Mouse (Mus musculus): ENCODE measurements around the gene Apoa5. TPM values are rescaled to one million over a fixed set of nuclear protein-coding genes. Genes with fewer than 3 reads are reported as not detected.
"Not testable (repeated sequence)": the region's sequence is repeated elsewhere in the genome, so short reads cannot be mapped to it uniquely, and the experiment has no call there.

The Apoa5 gene
- total RNA-seq, 2 experiments from 2014 or later = not detected

DNA sequence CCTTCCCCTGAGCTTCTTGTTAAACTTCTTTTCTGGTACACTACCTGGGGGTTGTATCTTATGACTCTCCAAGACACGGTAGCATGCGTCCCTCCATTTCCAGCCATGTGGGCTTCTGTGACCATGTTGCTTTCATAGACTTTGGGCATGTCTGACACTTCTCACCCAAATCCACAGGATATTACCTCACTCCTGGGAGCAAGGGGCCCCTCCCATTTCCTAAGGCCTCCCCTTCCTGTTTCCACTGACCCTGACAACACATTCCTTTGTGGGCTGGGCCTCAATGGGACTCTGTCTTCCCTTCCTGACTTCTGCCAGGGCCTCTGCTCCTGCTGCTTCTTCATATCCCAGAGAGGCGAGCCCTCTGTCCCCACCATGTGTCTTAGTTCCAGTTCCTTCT is 10.9 kb upstream of the Apoa5 start:
- DNase-seq = peak in 1 of 2 experiments; percentile 22
- intact Hi-C loops (cut with DNase I) = no loop called here

DNA sequence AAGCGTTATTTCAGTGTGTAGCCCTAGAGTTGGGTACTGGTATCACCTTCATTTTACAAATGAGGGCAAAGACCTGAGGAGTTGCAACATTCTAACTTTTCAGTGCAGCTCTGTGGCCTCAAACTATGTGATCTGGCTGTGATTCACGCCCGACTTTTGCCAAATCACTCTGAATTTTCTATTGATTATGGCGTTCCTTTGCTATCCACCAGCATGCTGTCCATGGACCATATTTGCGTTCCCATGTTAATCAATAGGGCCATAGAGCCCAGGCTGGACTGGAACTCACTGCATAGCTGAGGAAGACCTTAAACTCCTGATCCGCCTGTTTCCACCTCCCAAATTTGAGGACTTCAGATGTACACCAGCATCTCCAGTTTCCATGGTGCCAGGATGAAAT is 9.3 kb upstream of the Apoa5 start:
- no peak for DNase-seq
- intact Hi-C loops (cut with DNase I) = no loop called here

DNA sequence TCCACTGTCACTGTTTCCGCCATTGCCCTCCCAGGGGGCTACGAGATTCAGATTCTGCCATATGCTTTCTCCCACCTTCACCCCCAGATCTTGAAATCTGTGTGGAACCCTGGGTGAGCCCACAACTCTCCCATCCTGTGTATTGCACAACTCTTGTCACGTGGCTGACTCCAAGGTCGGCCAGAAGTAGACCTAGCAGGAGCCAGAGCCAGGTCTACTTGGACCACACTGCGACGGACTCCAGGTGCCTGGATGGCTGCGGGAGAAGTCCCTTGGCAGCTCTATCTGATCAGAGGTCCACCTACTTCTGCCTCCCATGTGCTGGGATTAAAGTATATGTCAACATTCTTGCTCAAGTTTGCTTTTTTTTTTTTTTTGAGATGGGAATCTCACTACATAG is 7.3 kb upstream of the Apoa5 start:
- intact Hi-C loops (cut with DNase I) = no loop called here
- DNase-seq = no peak

DNA sequence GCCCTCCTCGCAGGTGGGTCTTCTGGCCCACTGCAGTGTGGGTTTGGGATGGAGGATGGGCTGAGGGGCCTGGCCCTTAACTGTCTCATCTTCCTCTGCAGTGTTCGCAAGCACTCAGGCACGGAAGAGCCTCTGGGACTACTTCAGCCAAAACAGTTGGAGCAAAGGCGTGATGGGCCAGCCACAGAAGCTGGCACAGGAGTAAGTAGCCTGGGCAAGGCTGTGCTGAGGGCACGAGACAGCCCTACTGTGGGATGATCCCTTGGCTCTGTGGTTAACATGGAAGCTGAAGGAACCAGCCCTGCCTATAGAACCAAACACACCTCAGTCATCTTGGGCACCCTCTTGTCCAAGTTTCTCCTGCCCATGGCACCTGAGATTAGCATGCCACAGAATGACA is 692 bp downstream of the Apoa5 start:
- no peak for DNase-seq
- intact Hi-C loops (cut with DNase I) = no loop called here

DNA sequence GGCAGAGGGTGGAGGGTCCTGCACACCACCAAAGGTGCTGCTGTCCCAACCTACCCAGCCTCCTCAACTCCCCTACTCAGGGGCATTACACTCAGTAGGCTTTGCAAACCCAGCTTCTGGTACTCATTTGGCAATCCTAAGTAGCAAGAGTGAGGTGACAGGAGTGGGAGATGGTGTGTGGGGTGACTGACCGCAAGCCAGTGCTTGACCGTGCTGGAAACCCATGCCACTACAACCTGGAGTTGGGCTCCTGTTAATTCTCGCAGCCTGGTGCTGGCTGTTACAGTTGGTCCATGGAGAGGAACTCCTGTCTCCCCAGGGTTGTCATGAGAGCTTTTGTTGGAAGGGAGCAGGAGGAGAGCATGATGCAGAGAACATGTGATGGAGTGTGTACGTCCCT is 2.3 kb downstream of the Apoa5 start:
- no peak for DNase-seq
- intact Hi-C loops (cut with DNase I) = loop anchor here (5.0 kb wide), 1 partner anchor 363 kb away; the partner anchor contains the start of genes Pcsk7 and Rnf214

DNA sequence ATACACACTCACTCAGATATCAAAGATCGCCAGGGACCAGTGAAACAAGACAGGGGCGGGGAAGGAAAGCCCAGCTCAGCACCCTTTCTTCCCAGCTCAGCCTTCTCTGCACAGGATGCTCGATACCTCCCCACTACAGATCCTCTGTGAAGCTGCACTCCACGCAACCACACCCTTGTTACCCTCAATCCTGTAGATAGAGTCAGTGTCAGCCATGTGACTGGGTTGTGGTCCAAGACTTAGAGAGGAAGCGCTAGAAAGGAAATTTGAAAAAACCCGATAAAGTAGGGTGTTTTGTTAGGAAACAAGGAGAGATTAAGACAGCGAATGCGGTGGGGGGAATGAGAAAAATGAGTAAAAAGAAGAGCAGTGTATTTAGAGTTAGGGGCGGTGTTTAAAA is 3.6 kb downstream of the Apoa5 start:
- intact Hi-C loops (cut with DNase I) = loop anchor here (5.0 kb wide), 1 partner anchor 365 kb away; the partner anchor contains the start of genes Pcsk7 and Rnf214
- DNase-seq = no peak

DNA sequence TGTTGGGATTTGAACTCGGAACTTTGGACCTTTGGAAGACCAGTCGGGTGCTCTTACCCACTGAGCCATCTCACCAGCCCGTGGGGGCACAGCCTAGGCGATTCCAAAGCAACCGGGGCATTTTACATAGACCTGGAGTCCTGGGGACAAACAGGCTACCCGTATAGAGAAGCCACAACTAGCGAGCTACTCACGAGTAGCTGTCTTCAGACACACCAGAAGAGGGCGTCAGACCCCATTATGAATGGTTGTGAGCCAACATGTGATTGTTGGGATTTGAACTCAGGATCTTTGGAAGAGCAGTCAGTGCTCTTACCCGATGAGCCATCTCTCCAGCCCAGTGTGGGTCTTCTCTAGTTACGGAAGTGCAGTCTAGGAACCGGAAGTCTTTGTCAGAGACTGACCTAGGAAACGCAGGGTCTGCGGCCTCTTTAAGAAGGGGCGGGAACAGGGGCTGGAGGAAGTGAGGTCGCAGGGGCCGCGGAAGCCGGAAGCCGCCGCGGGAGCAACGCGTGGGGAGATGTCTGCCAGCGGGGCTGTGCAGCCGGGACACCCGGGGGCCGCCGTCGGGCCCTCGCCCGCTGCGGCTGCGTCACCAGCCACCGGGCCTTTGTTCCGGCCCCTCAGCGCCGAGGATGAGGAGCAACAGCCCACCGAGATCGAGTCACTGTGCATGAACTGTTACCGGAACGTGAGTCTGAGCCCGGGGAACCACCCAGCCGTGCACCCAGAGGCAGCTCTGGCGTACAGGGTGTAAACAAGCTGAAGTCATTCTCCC is 4.4 kb downstream of the Apoa5 start, which contains the start of gene Zpr1:
Gene Zpr1, plus strand, starts transcription at position 388 of the 778 bp plus-strand sequence.
- peak; percentile 87 to 90 for DNase-seq
- intact Hi-C loops (cut with DNase I) = loop anchor here (5.0 kb wide), 1 partner anchor 366 kb away; the partner anchor contains the start of genes Pcsk7 and Rnf214

DNA sequence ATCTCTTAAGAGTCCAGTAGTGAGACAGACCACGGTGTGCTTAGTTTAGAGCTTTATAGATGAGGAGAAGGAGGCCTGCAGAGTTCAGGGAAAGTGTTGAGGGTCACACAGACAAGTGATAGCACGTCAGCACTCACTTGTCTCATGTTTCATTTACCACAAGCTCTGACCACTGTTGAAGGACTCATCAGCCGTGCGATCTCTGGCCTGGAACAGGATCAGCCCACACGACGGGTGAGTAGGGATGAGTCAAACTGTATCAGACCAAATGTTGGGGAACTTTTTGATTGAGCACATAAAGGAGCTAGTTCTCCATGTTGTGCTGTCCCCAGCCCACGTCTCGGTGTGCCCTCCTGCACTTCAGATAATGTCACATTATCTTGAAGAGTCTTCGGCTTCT is 6.1 kb downstream of the Apoa5 start:
- intact Hi-C loops (cut with DNase I) = loop anchor here (5.0 kb wide), 1 partner anchor 367 kb away; the partner anchor contains the start of genes Pcsk7 and Rnf214
- DNase-seq = no peak

DNA sequence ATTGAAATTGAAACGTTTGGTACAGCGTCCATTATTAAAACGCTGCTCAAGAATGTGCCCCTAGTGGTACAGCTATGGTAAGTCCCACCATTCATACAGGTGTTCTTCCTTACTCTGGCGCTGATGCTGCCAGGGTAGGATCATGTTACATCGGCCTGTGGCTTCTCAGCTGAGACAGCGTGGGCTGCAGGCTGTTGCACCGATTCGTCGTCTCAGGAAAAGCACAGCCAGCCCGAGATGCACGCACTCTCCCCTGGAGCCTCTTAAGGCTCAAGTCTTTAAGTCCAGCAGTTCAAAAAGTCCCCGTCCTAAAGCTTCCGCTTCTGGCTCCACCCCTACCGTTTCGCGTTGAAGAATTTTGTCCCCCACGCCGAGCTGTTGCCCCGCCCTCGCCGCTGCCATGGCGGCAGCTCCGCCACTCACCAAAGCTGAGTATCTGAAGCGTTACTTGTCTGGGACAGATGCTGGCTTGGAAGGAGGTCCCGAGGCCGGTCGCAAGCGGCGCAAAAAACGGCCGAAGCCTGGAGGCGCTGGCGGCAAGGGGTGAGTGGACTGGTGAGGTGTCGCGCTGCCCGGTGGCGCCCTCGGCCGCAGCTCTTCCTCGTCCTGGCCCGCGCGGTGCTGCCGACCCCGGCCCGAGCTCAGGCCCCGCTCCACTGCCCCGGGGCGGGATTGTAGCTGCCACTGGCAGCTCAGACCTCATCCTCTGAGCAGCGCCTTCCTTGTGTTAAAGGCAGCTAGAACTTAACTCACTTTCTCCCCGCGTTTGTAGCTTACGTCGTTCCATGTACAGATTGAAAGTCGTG is 14.4 kb downstream of the Apoa5 start, which contains the start of gene Bud13:
Gene Bud13, plus strand, starts transcription at position 378 of the 806 bp plus-strand sequence.
- DNase-seq = peak; percentile 93 to 98
- intact Hi-C loops (cut with DNase I) = no loop called here

DNA sequence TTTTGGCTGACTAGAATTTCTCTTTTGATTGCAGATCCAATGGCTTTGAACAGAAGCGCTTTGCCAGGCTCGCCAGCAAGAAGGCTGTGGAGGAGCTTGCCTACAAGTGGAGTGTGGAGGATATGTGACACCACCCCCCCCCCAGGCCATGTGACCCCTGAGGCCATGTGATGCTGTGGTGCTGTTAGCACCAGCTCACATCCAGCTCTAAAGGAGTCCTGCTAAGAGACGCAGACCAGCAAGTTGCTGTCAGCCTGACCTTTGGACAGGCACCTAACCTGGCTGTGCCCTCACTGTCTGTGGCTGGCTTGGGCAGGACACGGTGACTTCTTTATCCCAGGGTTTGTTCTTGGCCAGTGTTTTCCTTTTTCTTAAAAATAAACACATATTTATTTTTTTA is 29.9 kb downstream of the Apoa5 start:
- intact Hi-C loops (cut with DNase I) = no loop called here
- DNase-seq = no peak

DNA sequence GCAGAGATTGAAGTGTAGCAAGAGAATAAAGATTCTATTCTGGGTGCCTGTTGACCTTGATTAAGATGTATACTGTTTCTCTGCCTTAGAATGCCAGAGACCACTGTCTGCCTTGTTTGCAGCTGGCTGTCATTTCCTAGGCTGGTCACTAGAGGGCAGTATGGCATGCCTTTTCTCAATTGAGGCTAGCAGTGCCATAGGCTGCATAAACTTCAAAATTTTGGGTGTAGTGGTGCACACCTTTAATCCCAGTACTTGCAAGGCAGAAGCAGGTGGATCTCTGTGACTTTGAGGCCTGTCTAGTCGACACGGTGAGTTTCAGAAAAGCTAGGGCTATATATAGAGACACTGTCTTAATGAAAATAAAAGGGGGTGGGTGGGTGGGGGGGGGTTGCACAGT is 33.7 kb downstream of the Apoa5 start:
- DNase-seq = peak; percentile 41 to 71
- intact Hi-C loops (cut with DNase I) = no loop called here

DNA sequence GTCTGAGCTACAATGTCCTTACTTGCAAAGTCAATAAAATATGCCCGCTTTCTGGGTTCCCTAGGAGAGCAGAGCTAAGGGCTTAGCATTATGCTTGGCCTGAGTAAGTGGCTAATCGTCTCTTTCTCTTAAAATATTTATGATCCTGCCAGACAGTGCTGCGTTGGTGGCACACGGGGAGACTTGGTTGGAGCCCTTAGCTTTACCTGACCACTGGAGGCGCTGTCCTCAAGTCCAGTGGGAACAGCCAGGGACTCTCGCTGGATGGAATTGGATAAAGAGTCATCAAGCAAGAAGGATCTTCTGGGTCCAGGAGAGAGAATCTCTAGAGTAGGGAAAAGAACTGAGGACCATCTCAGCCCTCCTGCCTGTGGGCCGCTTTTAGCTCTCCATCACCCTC is 40.7 kb downstream of the Apoa5 start:
- peak in 1 of 2 experiments; percentile 7 for DNase-seq
- intact Hi-C loops (cut with DNase I) = no loop called here

DNA sequence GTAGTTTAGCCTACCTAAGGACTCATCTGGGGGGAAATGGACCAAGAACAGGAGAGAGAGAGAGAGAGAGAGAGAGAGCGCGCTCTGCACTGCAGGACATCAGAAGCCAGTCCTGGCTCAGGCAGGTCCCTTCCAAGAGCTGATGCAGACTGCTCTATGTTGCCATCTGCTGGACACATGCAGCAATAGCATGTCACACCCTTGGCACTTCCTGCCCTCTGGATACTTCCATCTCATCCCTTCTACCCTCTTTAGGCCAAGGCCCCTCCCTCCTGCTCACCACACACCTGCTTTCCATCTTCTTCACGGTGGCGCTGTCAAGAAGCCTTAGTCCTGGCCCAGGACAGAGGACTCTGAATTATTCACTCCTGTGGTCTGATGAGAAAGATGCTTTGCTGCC is 46.1 kb downstream of the Apoa5 start:
- intact Hi-C loops (cut with DNase I) = loop anchor here (10.0 kb wide), 1 partner anchor 310 kb away; no protein-coding TSS in a partner anchor
- DNase-seq = peak; percentile 67 to 78

DNA sequence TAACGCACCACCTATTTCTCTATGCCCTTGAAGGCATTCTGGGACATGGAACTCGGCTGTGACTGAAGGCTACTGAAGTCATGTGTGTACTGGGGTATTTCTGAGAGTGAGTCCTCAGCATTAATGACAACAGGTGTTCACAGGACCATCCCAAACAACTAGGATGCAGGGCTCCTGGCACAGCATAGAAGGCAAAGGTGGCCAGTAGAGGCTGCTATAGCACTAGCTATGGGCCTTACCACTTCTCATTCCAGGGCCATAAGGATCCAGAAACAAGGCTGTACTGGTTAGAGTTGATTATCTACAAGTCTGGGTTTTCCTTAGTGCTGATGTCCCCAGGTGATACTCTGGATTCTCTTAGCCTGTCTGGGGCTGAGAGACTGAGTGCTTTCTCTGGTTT is 46.5 kb downstream of the Apoa5 start:
- DNase-seq = no peak
- intact Hi-C loops (cut with DNase I) = loop anchor here (10.0 kb wide), 1 partner anchor 310 kb away; no protein-coding TSS in a partner anchor

DNA sequence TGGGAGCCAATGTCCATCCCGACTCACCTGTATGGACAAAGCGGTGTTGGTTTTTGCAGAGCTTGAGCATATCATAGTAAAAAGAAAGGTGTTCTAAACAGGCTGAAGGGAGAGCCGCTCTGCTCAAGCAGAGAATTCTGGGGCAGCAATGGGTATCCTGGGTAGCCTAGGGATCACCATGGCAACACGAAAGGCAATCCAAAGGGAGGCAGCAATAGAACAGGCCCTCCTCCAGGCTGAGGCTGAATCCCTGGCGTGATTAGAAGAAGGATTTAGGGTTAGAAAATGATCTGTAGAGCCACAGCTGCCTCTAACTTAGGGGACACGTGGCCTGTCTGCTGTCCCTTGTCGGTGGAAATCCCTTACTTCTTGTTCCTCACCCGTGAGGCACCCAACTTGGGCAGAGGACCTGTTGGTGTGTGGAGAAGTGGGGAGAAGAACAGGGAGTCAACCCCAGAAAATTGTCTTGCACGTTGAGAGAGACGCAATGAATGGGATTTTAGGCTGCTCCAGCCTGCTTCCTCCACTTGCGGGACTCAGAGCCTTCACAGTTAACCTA is 47.5 kb downstream of the Apoa5 start:
- intact Hi-C loops (cut with DNase I) = loop anchor here (10.0 kb wide), 1 partner anchor 311 kb away; no protein-coding TSS in a partner anchor
- no peak for DNase-seq

DNA sequence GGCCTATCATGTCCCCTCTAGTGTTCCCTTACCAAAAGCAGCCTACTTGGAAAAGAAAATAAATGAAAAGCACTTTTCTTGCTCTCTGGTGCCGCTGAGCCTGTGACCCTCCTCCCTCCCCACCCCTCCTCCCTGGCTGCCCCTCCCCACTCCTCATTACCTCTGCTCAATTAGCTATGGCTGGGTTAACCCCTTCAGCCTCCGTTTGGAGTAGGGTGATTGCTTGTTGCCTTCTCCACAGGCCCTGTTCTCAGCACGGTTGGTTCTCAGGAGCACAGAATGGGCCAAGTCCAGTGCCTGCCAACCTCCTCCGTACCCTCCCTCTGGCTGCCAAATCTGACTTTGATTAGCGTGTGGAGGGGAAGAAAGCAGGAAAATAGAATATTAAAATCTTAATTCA is 48.0 kb downstream of the Apoa5 start:
- intact Hi-C loops (cut with DNase I) = loop anchor here (10.0 kb wide), 1 partner anchor 312 kb away; no protein-coding TSS in a partner anchor
- DNase-seq = no peak

DNA sequence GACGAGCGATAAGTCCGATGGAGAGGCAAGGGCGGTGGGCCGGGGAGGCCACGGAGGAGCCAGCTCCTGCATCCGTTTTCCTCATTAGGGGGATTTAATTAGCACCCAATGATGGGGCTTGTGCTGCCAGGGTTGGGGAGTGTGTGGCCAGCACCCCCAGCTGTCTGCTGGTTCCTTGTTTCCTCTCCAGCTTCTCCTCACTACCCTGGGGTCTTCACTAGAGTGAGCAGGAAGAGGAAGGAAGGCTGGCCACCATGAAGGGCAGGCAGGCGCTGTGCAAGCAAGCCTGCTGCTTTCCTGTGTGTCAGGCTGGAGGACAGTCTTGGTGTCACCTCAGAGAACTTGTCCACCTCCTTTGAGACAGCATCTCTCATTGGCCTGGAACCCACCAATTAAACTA is 48.5 kb downstream of the Apoa5 start:
- intact Hi-C loops (cut with DNase I) = loop anchor here (10.0 kb wide), 1 partner anchor 312 kb away; no protein-coding TSS in a partner anchor
- no peak for DNase-seq

DNA sequence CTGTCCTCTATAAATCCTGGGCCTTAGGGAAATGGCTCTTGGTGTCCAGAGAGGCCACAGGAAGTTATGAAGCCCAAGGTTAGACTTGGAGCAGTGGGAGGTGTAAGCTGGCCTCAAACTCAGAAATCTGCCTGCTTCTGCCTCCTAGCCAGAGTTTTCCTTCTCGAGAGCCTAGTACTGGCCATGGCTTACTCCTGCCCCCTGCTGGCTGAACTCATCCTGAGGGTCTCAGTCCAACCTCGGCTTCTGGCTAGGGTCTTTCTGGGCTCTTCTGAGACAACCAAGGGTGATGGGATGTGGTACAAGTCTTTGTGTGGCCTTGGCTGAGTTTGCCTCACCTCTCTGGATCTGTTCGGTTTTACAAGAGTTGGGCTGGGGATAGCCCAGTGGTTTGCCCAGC is 49.5 kb downstream of the Apoa5 start:
- intact Hi-C loops (cut with DNase I) = loop anchor here (10.0 kb wide), 1 partner anchor 313 kb away; no protein-coding TSS in a partner anchor
- no peak for DNase-seq

DNA sequence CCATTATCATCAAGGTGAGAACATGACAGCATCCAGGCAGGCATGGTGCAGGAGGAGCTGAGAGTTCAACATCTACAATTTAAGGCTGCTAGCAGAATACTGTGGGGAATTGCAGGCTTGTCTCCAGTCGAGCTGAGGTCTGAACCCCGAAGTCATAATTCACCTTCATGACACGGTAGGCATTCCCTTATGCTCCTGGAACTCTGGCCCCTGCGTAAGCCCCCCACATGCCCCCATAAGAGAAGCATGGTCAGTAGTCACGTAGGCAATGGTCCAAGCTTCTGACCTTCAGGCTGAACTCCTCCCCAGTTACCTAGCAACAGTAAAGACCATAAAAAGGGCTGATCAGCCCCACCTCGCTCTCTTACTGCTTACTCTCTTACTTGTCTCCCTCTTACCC is 51.5 kb downstream of the Apoa5 start, which contains the start of gene 4931429L15Rik:
Gene 4931429L15Rik, minus strand, starts transcription at position 101 of the 400 bp plus-strand sequence.
- not testable (repeated sequence) for DNase-seq
- intact Hi-C loops (cut with DNase I) = loop anchor here (10.0 kb wide), 1 partner anchor 315 kb away; no protein-coding TSS in a partner anchor

DNA sequence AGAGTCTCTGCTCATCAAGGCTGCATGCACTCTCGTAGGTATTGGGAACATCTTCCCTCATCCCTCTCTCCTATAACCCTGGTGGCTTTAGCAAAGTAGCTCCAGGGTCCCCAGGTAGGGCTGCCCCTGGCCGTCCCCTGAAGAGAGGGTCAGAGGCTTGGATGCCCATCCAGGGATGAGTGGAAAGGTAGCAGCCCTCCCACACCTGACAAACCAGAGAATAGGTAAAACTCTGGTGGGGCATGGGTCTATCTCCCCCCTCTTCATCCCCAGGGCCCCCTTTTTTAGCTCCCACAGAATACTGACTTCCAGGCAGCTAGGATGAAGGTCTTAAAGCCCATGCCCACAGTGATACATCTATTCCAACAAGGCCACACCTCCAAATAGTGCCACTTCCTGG is 52.0 kb downstream of the Apoa5 start:
- no peak for DNase-seq
- intact Hi-C loops (cut with DNase I) = no loop called here
